Mouse (Mus musculus): ENCODE results near the gene Ppfibp1. TPM values are rescaled to one million over a fixed set of nuclear protein-coding genes. Genes with fewer than 3 reads are reported as not detected.
A peak's percentile ranks its signal among the peaks of the same experiment; 100 is the strongest.

The Ppfibp1 gene
- total and polyA plus RNA-seq, 3 experiments, result 1.1 to 8.6 (median 3.3) TPM

GRCm38 (mm10) chr6:147042291-147043290, 154.3 kb downstream of the Ppfibp1 start, which contains the start of gene Mrps35:
Mrps35 (plus strand) TSS chr6:147042764.
- TF ChIP-seq CTCF (IDR thresholded peaks at IDR 0.05; ENCODE audit: low read depth, low read length) (no peak), TAL1 (conservative IDR thresholded peaks at IDR 0.05; ENCODE audit: low read depth, low read length) (no peak), POLR2AphosphoS5 (IDR thresholded peaks at IDR 0.05; ENCODE audit: insufficient replicate concordance, low read depth, low read length) (no peak), GATA2 (IDR thresholded peaks at IDR 0.05; ENCODE audit: borderline replicate concordance, low read depth, low read length) (no peak), GATA1 (IDR thresholded peaks at IDR 0.05; ENCODE audit: borderline replicate concordance, low read length) (no peak)
- Histone ChIP-seq H3K27me3 (ENCODE audit: insufficient read depth, low read length) (peaks cover 3% of the 10 kb centered on the region; the same call in 1 of the 2 replicates), H3K9me3 (replicated peaks) (no peaks in the 10 kb centered on the region), H3K36me3 (replicated peaks) (peaks cover 22% of the 10 kb centered on the region), H3K4me3 (ENCODE audit: low read depth, low read length) (peak within 1 kb of the TSS; percentile 97), H3K4me1 (ENCODE audit: insufficient read depth, low read depth, low read length) (peaks cover 17% of the 10 kb centered on the region)
- DNase-seq (ENCODE audit: low spot score) (peak; percentile 89), ATAC-seq (ENCODE audit: extremely low read depth, insufficient number of reproducible peaks, low FRiP score, poor library complexity, severe bottlenecking) (peak; percentile 98)

GRCm38 (mm10) chr6:147043633-147044032, 155.3 kb downstream of the Ppfibp1 start:
- no peak for TF ChIP-seq GATA1 (IDR thresholded peaks at IDR 0.05; ENCODE audit: borderline replicate concordance, low read length)
- no peak for TF ChIP-seq TAL1 (conservative IDR thresholded peaks at IDR 0.05; ENCODE audit: low read depth, low read length)
- no peak for TF ChIP-seq CTCF (IDR thresholded peaks at IDR 0.05; ENCODE audit: low read depth, low read length)
- TF ChIP-seq POLR2AphosphoS5 (IDR thresholded peaks at IDR 0.05; ENCODE audit: insufficient replicate concordance, low read depth, low read length), result no peak
- no peak for TF ChIP-seq GATA2 (IDR thresholded peaks at IDR 0.05; ENCODE audit: borderline replicate concordance, low read depth, low read length)
- ATAC-seq (ENCODE audit: extremely low read depth, insufficient number of reproducible peaks, low FRiP score, poor library complexity, severe bottlenecking) (peak; percentile 17; the same call in 1 of the 2 replicates), DNase-seq (ENCODE audit: low spot score) (no peak)
- Histone ChIP-seq H3K27me3 (ENCODE audit: insufficient read depth, low read length) (peaks cover 3% of the 10 kb centered on the region; the same call in 1 of the 2 replicates), H3K4me1 (ENCODE audit: insufficient read depth, low read depth, low read length) (peaks cover 17% of the 10 kb centered on the region), H3K36me3 (replicated peaks) (peaks cover 32% of the 10 kb centered on the region), H3K9me3 (replicated peaks) (no peaks in the 10 kb centered on the region), H3K4me3 (ENCODE audit: low read depth, low read length) (peak overlapping the region; percentile 97)

DNA sequence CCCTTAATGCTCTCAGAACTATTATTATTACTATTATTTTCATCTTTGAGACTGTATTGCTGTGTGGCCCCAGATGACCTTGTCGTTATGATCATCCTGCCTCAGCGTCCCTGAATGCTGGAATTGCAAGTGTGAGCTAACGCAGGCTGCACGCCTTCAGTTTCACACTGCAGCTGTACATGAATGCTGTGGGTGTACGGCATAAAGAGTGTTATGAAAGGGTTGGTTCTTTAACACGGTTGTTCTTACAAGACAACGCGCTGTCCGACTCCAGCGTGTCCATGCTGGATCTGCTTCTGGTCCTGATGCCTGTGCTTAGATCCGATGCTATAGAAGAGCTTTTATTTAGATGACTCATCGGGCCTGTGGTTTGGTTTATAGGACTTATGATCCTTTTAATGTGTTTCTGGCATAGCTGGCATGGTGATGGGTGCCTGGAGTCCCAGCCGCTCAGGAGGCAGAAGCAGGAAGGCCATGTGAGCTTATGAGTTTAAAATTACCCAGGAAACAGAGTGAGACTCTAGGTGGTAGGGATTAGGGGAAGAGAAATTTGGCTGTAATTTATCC, 161.0 kb downstream of the Ppfibp1 start:
- DNase-seq (ENCODE audit: low spot score) (no peak), ATAC-seq (ENCODE audit: extremely low read depth, insufficient number of reproducible peaks, low FRiP score, poor library complexity, severe bottlenecking) (no peak)
- H3K36me3 ChIP-seq (replicated peaks), result peaks cover 83% of the 10 kb centered on the region
- H3K4me1 ChIP-seq (ENCODE audit: insufficient read depth, low read depth, low read length), result peaks cover 6% of the 10 kb centered on the region; the same call in 1 of the 2 replicates
- no peak overlapping the region for H3K4me3 ChIP-seq (ENCODE audit: low read depth, low read length)
- H3K9me3 ChIP-seq (replicated peaks), result no peaks in the 10 kb centered on the region
- no peaks in the 10 kb centered on the region for H3K27me3 ChIP-seq (ENCODE audit: insufficient read depth, low read length)
- no peak for TF ChIP-seq GATA1 (IDR thresholded peaks at IDR 0.05; ENCODE audit: borderline replicate concordance, low read length)
- no peak for TF ChIP-seq POLR2AphosphoS5 (IDR thresholded peaks at IDR 0.05; ENCODE audit: insufficient replicate concordance, low read depth, low read length)
- no peak for TF ChIP-seq CTCF (IDR thresholded peaks at IDR 0.05; ENCODE audit: low read depth, low read length)
- no peak for TF ChIP-seq GATA2 (IDR thresholded peaks at IDR 0.05; ENCODE audit: borderline replicate concordance, low read depth, low read length)
- no peak for TF ChIP-seq TAL1 (conservative IDR thresholded peaks at IDR 0.05; ENCODE audit: low read depth, low read length)

DNA sequence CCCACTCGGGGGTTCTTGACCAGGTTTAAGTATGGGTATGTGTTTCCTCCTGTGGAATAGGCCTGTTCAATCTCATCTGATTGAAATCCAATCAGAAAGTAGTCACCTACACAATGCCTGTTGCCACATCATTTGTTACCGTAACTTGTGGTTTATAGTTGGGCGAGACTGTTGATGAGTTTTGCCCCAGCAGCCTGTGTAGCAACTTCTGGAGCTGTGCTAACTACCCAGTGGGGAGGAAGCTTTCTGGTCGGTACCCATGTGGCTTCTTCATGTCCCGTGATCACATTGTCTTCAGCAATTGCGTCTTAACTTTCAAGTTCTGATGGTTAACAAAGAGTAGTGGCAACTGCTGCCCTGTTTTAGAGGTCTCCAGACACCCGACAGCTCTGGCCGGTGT, 163.4 kb downstream of the Ppfibp1 start:
- no peak for TF ChIP-seq TAL1 (conservative IDR thresholded peaks at IDR 0.05; ENCODE audit: low read depth, low read length)
- no peak for TF ChIP-seq GATA1 (IDR thresholded peaks at IDR 0.05; ENCODE audit: borderline replicate concordance, low read length)
- TF ChIP-seq POLR2AphosphoS5 (IDR thresholded peaks at IDR 0.05; ENCODE audit: insufficient replicate concordance, low read depth, low read length), result no peak
- no peak for TF ChIP-seq GATA2 (IDR thresholded peaks at IDR 0.05; ENCODE audit: borderline replicate concordance, low read depth, low read length)
- TF ChIP-seq CTCF (IDR thresholded peaks at IDR 0.05; ENCODE audit: low read depth, low read length), result no peak
- DNase-seq (ENCODE audit: low spot score) (no peak), ATAC-seq (ENCODE audit: extremely low read depth, insufficient number of reproducible peaks, low FRiP score, poor library complexity, severe bottlenecking) (no peak)
- H3K27me3 ChIP-seq (ENCODE audit: insufficient read depth, low read length), result no peaks in the 10 kb centered on the region
- no peaks in the 10 kb centered on the region for H3K4me1 ChIP-seq (ENCODE audit: insufficient read depth, low read depth, low read length)
- no peaks in the 10 kb centered on the region for H3K9me3 ChIP-seq (replicated peaks)
- H3K4me3 ChIP-seq (ENCODE audit: low read depth, low read length), result no peak overlapping the region
- H3K36me3 ChIP-seq (replicated peaks), result peaks cover 93% of the 10 kb centered on the region

- DNase-seq (ENCODE audit: low spot score) (no peak), ATAC-seq (ENCODE audit: extremely low read depth, insufficient number of reproducible peaks, low FRiP score, poor library complexity, severe bottlenecking) (no peak)
- peaks cover 93% of the 10 kb centered on the region for H3K36me3 ChIP-seq (replicated peaks)
- no peaks in the 10 kb centered on the region for H3K9me3 ChIP-seq (replicated peaks)
- H3K4me3 ChIP-seq (ENCODE audit: low read depth, low read length), result no peak overlapping the region
- TF ChIP-seq TAL1 (conservative IDR thresholded peaks at IDR 0.05; ENCODE audit: low read depth, low read length) (no peak), GATA1 (IDR thresholded peaks at IDR 0.05; ENCODE audit: borderline replicate concordance, low read length) (no peak), POLR2AphosphoS5 (IDR thresholded peaks at IDR 0.05; ENCODE audit: insufficient replicate concordance, low read depth, low read length) (no peak), GATA2 (IDR thresholded peaks at IDR 0.05; ENCODE audit: borderline replicate concordance, low read depth, low read length) (no peak), CTCF (IDR thresholded peaks at IDR 0.05; ENCODE audit: low read depth, low read length) (no peak)
- no peaks in the 10 kb centered on the region for H3K27me3 ChIP-seq (ENCODE audit: insufficient read depth, low read length)
- H3K4me1 ChIP-seq (ENCODE audit: insufficient read depth, low read depth, low read length), result no peaks in the 10 kb centered on the region
These were observed 164.2 kb downstream of the Ppfibp1 start for GRCm38 (mm10) chr6:147052440-147052839.

Data from G1E (cell line).